Comparison of ENCODE assay signal across 10 mouse cellular contexts in genomic region chr14:52014271-52014760, GRCm38 (mm10). TPM values are rescaled to one million over a fixed set of nuclear protein-coding genes. Genes with fewer than 3 reads are reported as not detected.
DNase-seq lines count a peak whose midpoint lies in the region; ATAC-seq and TF ChIP-seq lines count a peak whose summit lies in the region.
"Had no signal": no experiment of that assay in that cellular context is flagged by ENCODE, and none has a peak within 500 bp of the region (broad histone marks: within the 10 kb centered on the region; RNA-seq: fewer than 3 reads in every experiment).

No protein-coding gene starts in this region.

- H3K9ac ChIP-seq in intestine, embryonic 14.5 days (ENCODE audit: low read length), result peak overlapping the region; percentile 76
- H3K9ac ChIP-seq in neural tube, embryonic 11.5 days (ENCODE audit: low read length), result peak overlapping the region; percentile 97

- H3K36me3 ChIP-seq in intestine, embryonic 14.5 days (ENCODE audit: control insufficient read depth, insufficient read depth, low read length), result peaks cover 3% of the 10 kb centered on the region; the same call in 1 of the 2 replicates
- H3K36me3 ChIP-seq in neural tube, embryonic 11.5 days (ENCODE audit: control insufficient read depth, insufficient read depth, low read length), result no peaks in the 10 kb centered on the region

- H3K27me3 ChIP-seq in intestine, embryonic 14.5 days (replicated peaks; ENCODE audit: control insufficient read depth, insufficient read depth, low read length), result no peaks in the 10 kb centered on the region
- no peaks in the 10 kb centered on the region for H3K27me3 ChIP-seq in neural tube, embryonic 11.5 days (ENCODE audit: control insufficient read depth, insufficient read depth, low read length)

- TF ChIP-seq POLR2A in embryonic fibroblast, embryonic 13.5 days (IDR thresholded peaks at IDR 0.05; ENCODE audit: low read depth, low read length), result no peak

- ATAC-seq in intestine, embryonic 14.5 days (replicated peaks; ENCODE audit: low FRiP score, low TSS enrichment, low read depth), result peak; percentile 24
- ATAC-seq in neural tube, embryonic 11.5 days (ENCODE audit: insufficient read depth, low FRiP score, low TSS enrichment), result peak; percentile 6; the same call in 1 of the 2 replicates

- peaks cover 13% of the 10 kb centered on the region for H3K4me1 ChIP-seq in embryonic fibroblast, embryonic 13.5 days (ENCODE audit: control insufficient read depth, insufficient read depth, low read length)
- H3K4me1 ChIP-seq in intestine, embryonic 14.5 days (replicated peaks; ENCODE audit: control insufficient read depth, insufficient read depth, low read length), result peaks cover 48% of the 10 kb centered on the region
- peaks cover 58% of the 10 kb centered on the region for H3K4me1 ChIP-seq in neural tube, embryonic 11.5 days (ENCODE audit: control insufficient read depth, insufficient read depth, low read length)

- H3K4me2 ChIP-seq in intestine, embryonic 14.5 days (ENCODE audit: low read length), result peak overlapping the region; percentile 88
- peak overlapping the region; percentile 51 for H3K4me2 ChIP-seq in neural tube, embryonic 11.5 days (ENCODE audit: low read depth)

- H3K9me3 ChIP-seq in intestine, embryonic 14.5 days (ENCODE audit: control insufficient read depth, low read length), result no peaks in the 10 kb centered on the region
- H3K9me3 ChIP-seq in neural tube, embryonic 11.5 days (ENCODE audit: control insufficient read depth, low read length), result no peaks in the 10 kb centered on the region

- TF ChIP-seq CTCF in left cerebral cortex, adult 2 months (IDR thresholded peaks at IDR 0.05), result no peak
- TF ChIP-seq CTCF in embryonic fibroblast, embryonic 13.5 days (IDR thresholded peaks at IDR 0.05; ENCODE audit: borderline replicate concordance, insufficient read depth, low read length), result no peak

- no peak for DNase-seq in left cerebral cortex, adult 2 months (ENCODE audit: extremely low spot score in 1 of 2, low spot score in 2 of 2)
- no peak for DNase-seq in left cerebral cortex, adult 8-10 months (ENCODE audit: low spot score in 2 of 2)
- DNase-seq in intestine, embryonic 14.5 days (ENCODE audit: low spot score), result no peak
- DNase-seq in neural tube, embryonic 11.5 days (ENCODE audit: low spot score), result no peak
- DNase-seq in frontal cortex, adult 2 months (ENCODE audit: extremely low spot score in 1 of 2, low spot score in 1 of 2), result no peak
- no peak for DNase-seq in layer of hippocampus, adult 9-10 months (ENCODE audit: low spot score)
- DNase-seq in layer of hippocampus, postnatal 36 days, result no peak

- intact Hi-C loops in left cerebral cortex, adult 2 months (cut with DNase I), result no loop called here

- peak overlapping the region; percentile 59 for H3K4me3 ChIP-seq in left cerebral cortex, adult 2 months
- peak overlapping the region; percentile 33; the same call in 1 of the 2 replicates for H3K4me3 ChIP-seq in embryonic fibroblast, embryonic 13.5 days (ENCODE audit: insufficient read depth, low read length)
- H3K4me3 ChIP-seq in intestine, embryonic 14.5 days (ENCODE audit: low read depth, low read length), result peak overlapping the region; percentile 55
- peak overlapping the region; percentile 82 for H3K4me3 ChIP-seq in neural tube, embryonic 11.5 days (ENCODE audit: low read depth, low read length)

- H3K27ac ChIP-seq in left cerebral cortex, adult 2 months, result peak overlapping the region; percentile 82
- no peak overlapping the region for H3K27ac ChIP-seq in embryonic fibroblast, embryonic 13.5 days (ENCODE audit: insufficient read depth, low read length)
- H3K27ac ChIP-seq in intestine, embryonic 14.5 days (ENCODE audit: low read depth), result peak overlapping the region; percentile 90
- H3K27ac ChIP-seq in neural tube, embryonic 11.5 days (ENCODE audit: low read depth, low read length), result peak overlapping the region; percentile 100

- 0% methylated on average over 8 of the region's 80 CpGs for WGBS in intestine, embryonic 14.5 days
- 0% methylated on average over 5 of the region's 80 CpGs for WGBS in neural tube, embryonic 11.5 days

RNA-seq across cellular contexts. Expression of gene Tmem253, which starts 1.1 kb away (rescaled TPM):
- under 1 TPM in 1 of 2 experiments, not detected in 1; 0.37 TPM for total RNA-seq in left cerebral cortex, adult 2 months (2021)
- total RNA-seq in left cerebral cortex, adult 8-10 months (2022), result under 1 TPM in 2 of 4 experiments, not detected in 2; 0.51 to 0.59 TPM
- polyA plus RNA-seq in embryonic fibroblast, embryonic 13.5 days (2011; ENCODE audit: insufficient read length, low read depth, missing spikeins), result 0.95 TPM in 1 of 2 replicates, not detected in the other
- 6.8 and 8.5 TPM in 2 replicates for polyA plus RNA-seq in intestine, embryonic 14.5 days (2014; fragmentation: Nextera tagmentation; extraction: Ambion mirVana)
- 0.61 and 1.6 TPM in 2 replicates for polyA plus RNA-seq in neural tube, embryonic 11.5 days (2014; fragmentation: Nextera tagmentation; extraction: Ambion mirVana)
- polyA plus RNA-seq in frontal cortex, adult 2 months (2012; rRNA removed), result 0.60 and 0.90 TPM in 2 replicates
- total RNA-seq in layer of hippocampus, postnatal 36 days (2021), result under 1 TPM in 1 of 2 experiments, not detected in 1; 0.65 TPM

RNA-seq across cellular contexts. Expression of gene Zfp219, which starts 6.2 kb away (rescaled TPM):
- 10 to 100 TPM; 36.4 to 41.4 TPM for total RNA-seq in left cerebral cortex, adult 2 months (2021)
- 10 to 100 TPM; 35.8 to 44.1 (median 42.2) TPM for total RNA-seq in left cerebral cortex, adult 8-10 months (2022)
- 27.5 and 33.1 TPM in 2 replicates for polyA plus RNA-seq in embryonic fibroblast, embryonic 13.5 days (2011; ENCODE audit: insufficient read length, low read depth, missing spikeins)
- 31.9 and 34.0 TPM in 2 replicates for polyA plus RNA-seq in intestine, embryonic 14.5 days (2014; fragmentation: Nextera tagmentation; extraction: Ambion mirVana)
- polyA plus RNA-seq in neural tube, embryonic 11.5 days (2014; fragmentation: Nextera tagmentation; extraction: Ambion mirVana), result 70.6 and 83.3 TPM in 2 replicates
- polyA plus RNA-seq in frontal cortex, adult 2 months (2012; rRNA removed), result 73.4 and 77.7 TPM in 2 replicates
- total RNA-seq in layer of hippocampus, postnatal 36 days (2021), result 10 to 100 TPM; 42.5 to 44.4 TPM

RNA-seq across cellular contexts. Expression of gene Olfr221, which starts 27.9 kb away (rescaled TPM):
- total RNA-seq in left cerebral cortex, adult 2 months (2021), result not detected
- total RNA-seq in left cerebral cortex, adult 8-10 months (2022), result not detected
- not detected in 2 replicates for polyA plus RNA-seq in embryonic fibroblast, embryonic 13.5 days (2011; ENCODE audit: insufficient read length, low read depth, missing spikeins)
- not detected in 2 replicates for polyA plus RNA-seq in intestine, embryonic 14.5 days (2014; fragmentation: Nextera tagmentation; extraction: Ambion mirVana)
- polyA plus RNA-seq in neural tube, embryonic 11.5 days (2014; fragmentation: Nextera tagmentation; extraction: Ambion mirVana), result not detected in 2 replicates
- polyA plus RNA-seq in frontal cortex, adult 2 months (2012; rRNA removed), result 0.08 and 0.15 TPM in 2 replicates
- total RNA-seq in layer of hippocampus, postnatal 36 days (2021), result not detected
- total RNA-seq: adrenal gland, adult 18-20 months had no signal
- polyA plus RNA-seq: macrophage had no signal

RNA-seq across cellular contexts. Expression of gene Arhgef40, which starts 29.8 kb away (rescaled TPM):
- 10 to 100 TPM; 28.8 to 31.1 TPM for total RNA-seq in left cerebral cortex, adult 2 months (2021)
- total RNA-seq in left cerebral cortex, adult 8-10 months (2022), result 10 to 100 TPM; 28.0 to 39.5 (median 32.9) TPM
- polyA plus RNA-seq in embryonic fibroblast, embryonic 13.5 days (2011; ENCODE audit: insufficient read length, low read depth, missing spikeins), result 109 and 119 TPM in 2 replicates
- polyA plus RNA-seq in intestine, embryonic 14.5 days (2014; fragmentation: Nextera tagmentation; extraction: Ambion mirVana), result 80.8 and 86.3 TPM in 2 replicates
- 76.7 and 77.2 TPM in 2 replicates for polyA plus RNA-seq in neural tube, embryonic 11.5 days (2014; fragmentation: Nextera tagmentation; extraction: Ambion mirVana)
- 39.7 and 44.0 TPM in 2 replicates for polyA plus RNA-seq in frontal cortex, adult 2 months (2012; rRNA removed)
- total RNA-seq in layer of hippocampus, postnatal 36 days (2021), result 10 to 100 TPM; 31.4 to 39.9 TPM
